Mouse (Mus musculus): ENCODE data around the gene Slc25a33.

DNA sequence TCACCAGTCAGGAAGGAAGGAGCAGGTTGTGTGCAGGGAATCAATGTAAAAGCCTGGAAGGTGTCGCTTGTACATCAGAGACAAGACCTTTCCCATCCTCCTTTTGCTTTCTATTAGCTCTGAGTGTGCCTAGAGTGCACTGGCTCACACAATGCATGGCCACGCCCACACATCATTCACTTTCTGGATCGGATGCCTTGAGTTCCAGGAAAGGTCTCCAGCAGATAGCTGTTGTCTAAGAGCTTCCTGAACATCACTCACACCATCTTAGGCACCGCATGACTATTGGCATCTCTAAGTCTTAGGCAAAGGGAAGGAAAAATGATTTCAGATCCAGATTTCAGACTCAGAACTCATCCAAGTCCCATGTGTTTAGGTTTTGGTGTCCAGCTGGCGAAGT, 34.6 kb downstream of the Slc25a33 start:
- TF ChIP-seq CTCF (IDR thresholded peaks at IDR 0.05; ENCODE audit: insufficient read depth, low read depth, low read length), result no peak
- TF ChIP-seq POLR2A (IDR thresholded peaks at IDR 0.05; ENCODE audit: insufficient read depth, low read depth, low read length), result no peak
